Mouse (Mus musculus): ENCODE results near the gene Hist1h3a.
A peak's percentile ranks its signal among the peaks of the same experiment; 100 is the strongest.
"Not testable (repeated sequence)": the region's sequence is repeated elsewhere in the genome, so short reads cannot be mapped to it uniquely, and the experiment has no call there.

Gene Hist1h3a

DNA sequence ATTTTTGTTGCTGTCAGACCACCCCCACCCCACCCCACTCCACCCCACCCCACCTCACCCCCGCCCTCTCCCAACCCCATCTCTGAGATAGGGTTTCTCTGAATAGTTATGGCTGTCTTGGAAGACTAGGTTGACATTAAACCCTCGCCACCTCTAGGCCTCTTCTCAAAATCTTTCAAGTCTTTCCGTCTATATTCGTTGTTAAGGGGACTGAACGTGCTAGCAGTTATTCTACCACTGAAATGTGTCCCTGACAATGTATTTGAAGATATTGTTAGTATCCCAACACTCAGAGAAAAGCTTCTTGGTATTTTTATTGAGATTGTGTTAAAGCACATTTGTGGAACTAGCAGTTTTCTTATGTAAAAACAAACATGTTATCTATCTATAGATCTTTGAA, 21.3 kb downstream of the Hist1h3a start:
- DNase-seq, result no peak

DNA sequence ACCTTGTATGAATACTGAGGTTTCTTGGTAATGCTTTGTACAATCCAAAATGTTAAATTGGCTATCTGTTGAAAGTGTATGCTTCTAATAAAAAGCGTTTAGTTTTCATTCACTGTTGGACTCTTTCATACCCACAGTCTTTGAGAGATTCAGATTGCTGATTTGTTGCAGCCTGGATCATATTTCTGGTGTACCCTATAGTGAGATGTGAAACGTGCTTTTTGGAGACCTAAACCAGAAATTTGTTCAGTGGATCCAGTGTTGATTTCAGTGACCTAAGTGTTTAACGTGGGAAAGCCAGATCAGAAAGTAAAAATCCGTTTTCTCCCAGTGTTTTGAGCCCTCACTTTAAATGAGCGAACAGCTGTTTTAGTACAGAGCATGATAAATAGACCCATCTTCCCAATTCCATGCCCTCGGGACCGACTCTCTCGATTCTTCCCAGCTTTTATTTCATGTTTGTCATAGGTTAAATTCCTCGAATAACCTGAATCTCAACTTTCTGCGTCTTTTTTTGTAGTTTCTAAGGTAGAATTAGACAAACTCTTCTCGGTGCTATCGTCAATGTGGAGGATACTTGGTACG, 21.8 kb downstream of the Hist1h3a start:
- peak; percentile 42 for DNase-seq

DNA sequence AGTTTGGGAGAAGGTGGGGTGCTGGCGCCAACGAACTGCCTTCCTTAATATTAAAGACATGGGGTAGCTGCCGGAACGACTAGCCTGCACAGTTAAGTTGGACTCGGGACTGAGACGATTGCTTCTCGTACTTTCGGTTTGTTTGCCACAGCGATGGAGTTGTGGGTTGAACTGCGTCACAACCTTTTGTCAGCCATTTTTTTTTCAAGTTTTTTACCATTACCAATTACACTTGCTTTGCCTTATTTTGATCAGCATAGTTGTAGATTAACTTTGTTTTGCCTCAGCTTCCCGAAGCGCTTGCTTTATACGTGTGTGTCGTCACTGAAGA, 22.3 kb downstream of the Hist1h3a start:
- DNase-seq, result no peak

- peak; percentile 93 for DNase-seq
Measured at GRCm38 (mm10) chr13:23739069-23739921, 22.9 kb downstream of the Hist1h3a start.

GRCm38 (mm10) chr13:23738677-23739068, 23.5 kb downstream of the Hist1h3a start, which contains the start of gene Hist1h1c:
Hist1h1c (plus strand) TSS chr13:23738808.
- peak; percentile 95 for DNase-seq

DNA sequence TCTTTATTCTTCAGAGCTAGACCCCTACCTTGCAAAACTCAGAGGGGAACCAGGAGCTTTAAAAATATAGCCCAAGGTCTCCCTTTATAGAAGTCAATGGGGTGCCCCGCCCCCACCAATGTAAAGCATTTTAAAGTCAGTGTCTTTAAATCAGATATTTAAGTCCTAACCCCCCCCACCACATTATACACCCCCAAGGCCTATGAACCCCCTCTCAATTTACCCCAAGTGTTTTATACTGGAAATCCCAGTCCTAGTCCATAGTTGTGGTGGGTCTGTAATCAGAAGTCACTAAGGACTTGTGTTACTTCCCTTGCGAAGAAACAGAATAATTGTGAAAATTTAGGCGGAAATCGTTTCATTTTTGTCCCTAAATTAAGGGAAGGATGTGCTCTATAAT, 24.1 kb downstream of the Hist1h3a start:
- peak; percentile 49 for DNase-seq

DNA sequence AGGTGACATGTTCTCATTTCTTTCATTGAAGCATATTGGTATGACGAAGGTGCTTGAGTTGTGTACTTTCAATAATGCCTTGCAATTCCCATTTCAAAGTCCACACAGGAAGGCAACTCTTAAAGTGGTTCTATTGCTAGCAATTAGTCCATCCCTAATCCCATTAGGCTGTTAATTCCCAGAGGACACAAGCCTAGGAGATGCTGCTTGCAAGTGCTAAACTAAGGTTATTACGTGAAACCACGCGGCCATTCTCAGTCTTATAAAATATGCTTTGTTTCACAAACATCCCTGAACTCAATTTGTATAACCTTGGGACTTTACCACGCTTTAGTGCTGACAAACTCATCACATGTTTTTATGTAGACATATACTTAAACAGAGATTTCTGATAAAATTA, 25.1 kb downstream of the Hist1h3a start:
- DNase-seq, result no peak

- peak; percentile 70 for DNase-seq
Measured at GRCm38 (mm10) chr13:23732156-23732804, 29.9 kb downstream of the Hist1h3a start.

GRCm38 (mm10) chr13:23730479-23730878, 31.7 kb downstream of the Hist1h3a start:
- no peak for DNase-seq

DNA sequence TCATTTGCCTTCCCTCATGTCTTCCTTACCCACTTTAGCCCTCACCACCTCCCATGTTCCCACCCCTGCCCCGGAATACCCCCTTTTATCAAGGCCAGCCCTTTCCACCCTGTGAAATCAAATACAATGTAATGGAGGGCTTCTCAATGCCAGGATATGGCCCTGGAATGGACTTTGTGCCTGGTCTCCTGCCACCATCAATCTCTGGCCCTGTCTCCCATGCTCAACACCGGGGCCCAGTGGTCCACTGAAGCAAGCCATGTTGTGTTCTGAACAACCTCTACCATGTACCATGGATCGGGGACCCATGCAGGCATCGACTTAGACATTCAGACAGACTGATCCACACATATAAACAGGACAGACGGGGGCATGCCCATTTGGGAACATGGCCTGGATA, 32.5 kb downstream of the Hist1h3a start:
- DNase-seq, result no peak

DNA sequence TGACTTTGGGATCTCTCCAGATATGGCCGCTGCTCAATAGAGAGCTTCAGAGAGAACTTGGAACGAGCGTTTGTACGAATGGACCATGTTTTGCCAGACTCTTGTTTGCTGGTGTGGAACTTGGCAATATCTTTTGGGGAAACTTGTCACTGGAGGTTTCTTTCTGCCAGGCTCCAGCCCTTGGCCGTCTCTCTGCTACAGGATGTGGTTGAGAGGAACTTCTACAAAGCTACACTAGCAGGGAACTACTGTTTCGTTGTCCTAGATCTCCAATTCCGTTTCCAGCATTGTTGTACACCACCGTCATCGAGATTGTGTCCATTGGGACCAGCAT, 33.0 kb downstream of the Hist1h3a start:
- DNase-seq, result no peak

DNA sequence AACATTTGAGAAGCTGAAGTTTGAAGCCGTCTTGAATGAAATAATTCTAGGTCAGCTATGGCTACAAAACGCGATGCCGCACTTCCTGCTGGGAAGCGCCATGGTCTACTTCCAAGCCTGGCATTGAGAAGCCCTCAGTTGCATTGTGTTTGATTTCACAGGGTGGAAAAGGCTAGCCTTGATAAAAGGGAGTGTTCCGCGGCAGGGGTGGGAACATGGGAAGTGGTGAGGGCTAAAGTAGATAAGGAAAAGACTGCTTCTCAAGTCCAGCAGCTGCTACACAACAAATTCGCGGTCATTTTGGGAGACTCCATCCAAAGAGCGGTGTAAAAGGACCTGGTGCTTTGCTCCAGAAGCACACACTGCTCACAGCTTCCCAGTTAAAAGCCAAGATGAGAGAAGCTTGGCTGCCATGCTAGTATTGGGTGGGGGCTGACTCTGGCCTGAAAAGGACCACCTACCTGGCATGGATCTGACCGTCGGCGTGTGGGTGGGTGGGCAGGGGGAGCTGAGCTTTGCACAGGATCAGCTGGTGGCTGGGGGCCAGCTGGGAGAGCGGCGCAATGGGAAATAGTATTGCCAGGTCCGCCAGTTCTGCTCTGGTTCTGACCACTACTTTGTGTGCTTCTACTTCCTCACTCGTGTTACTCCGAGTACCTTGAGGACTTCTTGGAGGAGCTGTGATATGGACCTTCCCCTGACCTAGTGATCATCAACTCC, 33.6 kb downstream of the Hist1h3a start:
- DNase-seq, result no peak

DNA sequence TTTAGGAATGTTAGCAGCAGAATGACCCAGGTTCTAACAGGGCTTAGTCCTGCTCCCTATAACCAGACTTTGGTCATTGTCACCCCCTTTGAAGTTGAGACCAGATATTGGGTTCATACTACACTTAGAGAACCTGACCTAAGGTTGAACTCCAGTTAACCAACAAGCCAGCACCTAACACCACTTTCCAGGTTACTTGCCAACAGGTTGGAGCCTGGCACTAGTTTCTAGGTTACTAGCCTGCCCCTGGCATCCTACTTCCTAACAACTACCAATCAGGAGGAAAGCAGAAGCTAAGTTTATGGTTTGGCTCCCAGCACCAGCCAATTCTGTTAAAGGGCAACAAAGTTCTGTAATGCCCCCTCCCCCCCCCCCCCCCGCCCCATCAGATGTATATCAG, 37.0 kb downstream of the Hist1h3a start:
- DNase-seq, result no peak

DNA sequence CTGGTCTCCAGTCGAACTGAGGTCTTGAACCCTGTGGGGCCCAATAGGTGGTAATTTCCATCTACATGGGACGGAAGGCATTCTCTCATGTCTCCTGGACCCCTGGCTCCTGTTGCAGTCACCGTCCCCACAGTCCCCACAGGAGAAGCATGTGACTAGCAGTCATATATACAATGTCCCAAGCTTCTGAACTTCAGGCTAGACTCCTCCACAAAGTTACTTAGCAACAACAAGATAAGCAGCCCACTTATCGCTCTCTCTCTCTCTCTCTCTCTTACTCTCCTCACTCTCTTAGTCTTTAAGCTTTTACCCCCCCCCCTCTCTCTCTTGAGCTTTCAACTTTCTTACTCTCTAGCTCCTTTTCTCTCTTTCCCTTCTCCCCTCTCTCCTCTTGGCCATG, 37.9 kb downstream of the Hist1h3a start:
- no peak for DNase-seq

DNA sequence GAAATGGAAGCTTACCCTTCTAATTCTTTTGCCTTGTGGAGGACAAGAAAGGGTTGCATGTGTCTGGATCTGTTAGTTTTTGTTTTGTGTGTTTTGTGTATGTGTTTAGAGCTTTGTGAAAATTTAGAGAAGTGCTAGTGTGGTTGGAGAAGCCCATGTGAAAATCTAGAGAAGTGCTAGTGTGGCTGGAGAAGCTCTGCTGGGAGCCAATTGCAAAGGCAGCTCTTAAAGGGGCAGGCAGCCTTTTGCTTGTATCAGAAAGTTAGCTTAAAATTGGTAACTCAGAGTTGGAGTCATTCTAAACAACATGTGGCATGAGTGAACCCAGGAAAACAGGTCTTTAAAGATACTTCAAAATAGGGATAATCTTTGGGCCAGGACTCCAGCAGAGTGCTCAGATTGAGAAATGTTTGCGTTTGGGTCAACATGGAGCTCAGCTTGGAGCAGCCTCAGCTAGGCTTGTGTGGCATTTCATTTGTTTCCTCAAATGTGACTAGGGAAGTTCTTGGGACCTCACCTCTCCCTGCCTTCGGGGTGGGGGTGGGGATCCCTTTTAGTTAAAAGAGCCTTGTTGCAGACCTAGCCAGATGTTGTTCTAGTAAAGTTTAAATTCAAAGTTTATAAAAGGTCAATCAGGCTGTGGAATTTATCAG, 44.5 kb downstream of the Hist1h3a start:
- not testable (repeated sequence) for DNase-seq

- DNase-seq, result no peak
Measured at GRCm38 (mm10) chr13:23717176-23717575, 45.0 kb downstream of the Hist1h3a start.

DNA sequence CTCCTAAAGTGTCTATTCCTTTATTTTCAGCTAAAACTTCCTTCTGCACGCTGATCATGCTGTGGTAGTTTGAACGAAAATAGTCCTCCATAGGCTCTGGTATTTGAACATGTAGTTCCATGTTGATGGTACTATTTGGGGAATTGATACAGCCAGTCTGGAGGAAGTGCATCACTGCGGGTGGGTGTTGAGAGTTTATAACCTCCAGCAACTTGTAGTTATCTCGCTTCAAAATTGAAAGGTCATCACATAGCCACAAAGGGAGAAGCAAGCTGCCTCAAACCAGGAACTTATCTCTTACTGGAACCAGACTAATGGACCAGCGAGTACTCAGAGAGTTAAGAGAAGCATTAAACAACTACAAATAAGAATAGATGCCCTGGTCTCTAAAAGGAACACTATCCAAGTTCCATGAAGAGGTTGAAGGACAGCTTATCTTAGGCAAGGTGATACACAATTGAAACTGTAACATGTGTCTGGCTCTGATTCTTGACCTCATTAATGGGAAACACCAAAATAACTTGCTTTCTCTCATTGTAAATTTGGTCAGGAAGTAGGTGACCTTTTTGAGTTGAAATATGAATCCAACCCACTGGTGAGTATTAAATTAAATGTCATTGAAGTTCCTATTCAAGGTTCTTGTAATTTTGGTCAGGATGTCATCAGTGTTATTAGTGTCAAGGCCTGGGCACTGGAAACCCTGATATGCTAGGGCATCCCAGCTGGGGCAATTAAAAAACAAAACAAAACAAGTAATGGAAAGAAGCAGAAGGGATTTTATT, 45.7 kb downstream of the Hist1h3a start:
- no peak for DNase-seq

All from embryo, embryonic 11 days (tissue).